Mouse (Mus musculus) liver, embryonic 16.5 days (tissue): ENCODE measurements around the gene Ttc8. TPM values are rescaled to one million over a fixed set of nuclear protein-coding genes. Genes with fewer than 3 reads are reported as not detected.

Source experiments
- ATAC-seq: fragments of 200-750 bp; cut with Nextera tagmentation; 2 replicates; pipeline ENCODE4 v1.8.0; 2017; ENCODE audit warnings: low read depth, mild to moderate bottlenecking, moderate number of reproducible peaks, moderate library complexity
- H3K27ac ChIP-seq: fragments of 300-500 bp; sonication (generic); 2 replicates; pipeline ENCODE4 v1.5.1; 2014; ENCODE audit warnings: mild to moderate bottlenecking, low read length
- H3K27me3 ChIP-seq: fragments of 300-500 bp; sonication (generic); 2 replicates; pipeline ENCODE4 v1.6.1; 2014; ENCODE audit warnings: low read depth, low read length, mixed read lengths; ENCODE audit not compliant: control insufficient read depth, insufficient read depth
- H3K36me3 ChIP-seq: fragments of 300-500 bp; sonication (generic); 2 replicates; pipeline ENCODE4 v1.6.1; 2014; ENCODE audit warnings: mild to moderate bottlenecking; ENCODE audit not compliant: control insufficient read depth, insufficient read depth
- H3K4me1 ChIP-seq: fragments of 300-500 bp; sonication (generic); 2 replicates; pipeline ENCODE4 v1.6.1; 2014; ENCODE audit warnings: low read depth, low read length, mixed read lengths; ENCODE audit not compliant: control insufficient read depth
- H3K4me2 ChIP-seq: fragments of 300-500 bp; sonication (generic); 2 replicates; pipeline ENCODE4 v1.6.1; 2014; ENCODE audit warnings: low read depth, low read length, mixed read lengths
- H3K4me3 ChIP-seq: fragments of 300-500 bp; sonication (generic); 2 replicates; pipeline ENCODE4 v1.5.1; 2014; ENCODE audit warnings: low read depth, mild to moderate bottlenecking, low read length
- H3K9ac ChIP-seq: fragments of 300-500 bp; sonication (generic); 2 replicates; pipeline ENCODE4 v1.6.1; 2014; ENCODE audit warnings: low read depth, low read length
- H3K9me3 ChIP-seq: fragments of 300-500 bp; sonication (generic); replicated peaks from 2 replicates; pipeline ENCODE4 v1.6.1; 2016; ENCODE audit warnings: low read length; ENCODE audit not compliant: control insufficient read depth
- WGBS: fragments of 180-500 bp; shearing (Covaris S2); extraction: QIAGEN DNeasy Blood & Tissue Kit; methylation state at CpG from one replicate; pipeline ENCODE4 v1.1.7; 2014; ENCODE audit not compliant: insufficient replicate concordance; 5-methylcytosine and 5-hydroxymethylcytosine counted together
- polyA plus RNA-seq: library from polyadenylated mRNA; unstranded; fragments of >200 nt; fragmentation: Nextera tagmentation; extraction: Ambion mirVana; gene quantifications from 2 replicates; pipeline ENCODE4 v1.2.1, GENCODE M21; 2015

Gene Ttc8
- polyA plus RNA-seq, 1 experiment from 2014 or later: 2.3 TPM

DNA sequence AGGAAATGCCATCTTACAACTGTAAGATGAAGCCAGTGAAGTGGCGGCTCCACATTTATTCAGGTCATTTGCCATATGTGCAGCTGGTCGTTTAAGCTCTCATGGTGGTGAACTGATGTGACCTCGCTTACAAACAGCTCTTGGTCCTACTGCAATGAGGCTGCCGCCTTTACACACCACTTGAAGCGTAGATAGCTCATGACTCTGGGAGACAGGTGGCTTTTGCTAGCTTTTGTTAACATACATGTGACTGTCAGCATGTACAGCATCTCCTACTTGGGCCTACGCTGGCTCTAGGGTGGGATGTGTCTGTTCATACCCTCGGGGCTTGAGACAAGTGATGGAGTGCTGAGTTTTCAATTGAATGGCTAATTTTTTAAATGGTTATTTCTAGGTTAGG is 40.6 kb downstream of the Ttc8 start:
- ATAC-seq: no peak
- WGBS: 63% methylated on average over 7 of the region's 7 CpGs
- Histone ChIP-seq H3K36me3 (no peaks in the 10 kb centered on the region), H3K4me3 (no peak overlapping the region), H3K27me3 (no peaks in the 10 kb centered on the region), H3K4me1 (no peaks in the 10 kb centered on the region), H3K27ac (no peak overlapping the region), H3K9me3 (no peaks in the 10 kb centered on the region), H3K4me2 (no peak overlapping the region), H3K9ac (no peak overlapping the region)

DNA sequence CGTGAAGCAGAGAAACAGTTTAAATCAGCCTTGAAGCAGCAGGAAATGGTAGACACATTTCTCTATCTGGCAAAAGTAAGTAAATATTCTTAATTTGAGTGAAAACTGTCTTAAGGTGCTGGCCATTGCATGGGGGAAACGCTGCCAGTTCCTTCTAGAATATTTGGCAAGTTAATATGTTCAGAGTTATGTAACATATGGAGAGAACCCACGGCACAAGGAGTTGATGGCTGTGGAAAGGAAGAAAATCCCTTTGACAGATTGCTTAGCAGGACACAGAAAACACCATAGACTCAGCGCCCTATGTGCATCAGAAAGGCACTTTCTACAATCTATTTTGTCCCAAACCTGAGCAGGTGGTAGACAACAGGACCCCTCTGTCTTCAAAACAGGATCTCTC is 41.0 kb downstream of the Ttc8 start:
- Histone ChIP-seq H3K27ac (no peak overlapping the region), H3K36me3 (no peaks in the 10 kb centered on the region), H3K27me3 (no peaks in the 10 kb centered on the region), H3K9me3 (no peaks in the 10 kb centered on the region), H3K4me2 (no peak overlapping the region), H3K4me1 (no peaks in the 10 kb centered on the region), H3K4me3 (no peak overlapping the region), H3K9ac (no peak overlapping the region)
- WGBS: 61% methylated on average over 4 of the region's 4 CpGs
- ATAC-seq: no peak

DNA sequence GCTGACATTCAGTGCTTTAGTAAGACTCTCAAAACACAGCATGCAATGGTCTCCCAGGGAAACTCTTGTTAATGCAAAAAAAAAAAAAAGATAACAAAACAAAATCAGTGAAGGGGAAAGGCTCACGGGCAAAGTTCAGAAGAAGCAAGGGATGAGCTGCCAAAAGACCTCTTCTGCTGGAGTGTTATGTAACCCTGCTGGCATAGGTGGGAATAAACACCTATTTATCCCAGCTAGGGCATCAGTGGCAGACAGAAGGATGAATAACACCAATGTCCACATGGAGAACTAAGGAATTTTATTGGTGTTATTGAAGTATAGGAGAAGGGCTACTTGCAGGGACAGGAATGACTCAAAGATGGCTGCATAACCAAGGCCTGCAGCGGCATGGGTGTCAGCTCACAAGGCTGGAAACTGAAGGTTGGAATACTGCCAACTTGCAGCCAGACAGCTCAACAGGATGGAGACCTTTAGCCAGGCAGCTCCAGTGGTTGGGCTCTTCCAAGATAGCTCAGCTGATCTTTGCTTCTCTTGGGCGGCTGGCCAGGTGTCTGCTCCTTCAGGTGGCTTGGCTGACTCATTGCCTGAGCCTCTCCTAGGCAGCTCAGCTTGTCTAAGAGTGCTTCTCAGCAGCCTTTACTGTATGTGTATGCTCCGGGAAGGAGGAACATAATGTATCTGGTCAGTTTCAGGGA is 45.2 kb downstream of the Ttc8 start:
- WGBS: 64% methylated on average over 4 of the region's 4 CpGs
- H3K4me1 ChIP-seq: no peaks in the 10 kb centered on the region
- no peaks in the 10 kb centered on the region for H3K9me3 ChIP-seq
- no peak overlapping the region for H3K27ac ChIP-seq
- no peaks in the 10 kb centered on the region for H3K36me3 ChIP-seq
- no peak overlapping the region for H3K9ac ChIP-seq
- no peaks in the 10 kb centered on the region for H3K27me3 ChIP-seq
- H3K4me2 ChIP-seq: no peak overlapping the region
- ATAC-seq: no peak
- no peak overlapping the region for H3K4me3 ChIP-seq

DNA sequence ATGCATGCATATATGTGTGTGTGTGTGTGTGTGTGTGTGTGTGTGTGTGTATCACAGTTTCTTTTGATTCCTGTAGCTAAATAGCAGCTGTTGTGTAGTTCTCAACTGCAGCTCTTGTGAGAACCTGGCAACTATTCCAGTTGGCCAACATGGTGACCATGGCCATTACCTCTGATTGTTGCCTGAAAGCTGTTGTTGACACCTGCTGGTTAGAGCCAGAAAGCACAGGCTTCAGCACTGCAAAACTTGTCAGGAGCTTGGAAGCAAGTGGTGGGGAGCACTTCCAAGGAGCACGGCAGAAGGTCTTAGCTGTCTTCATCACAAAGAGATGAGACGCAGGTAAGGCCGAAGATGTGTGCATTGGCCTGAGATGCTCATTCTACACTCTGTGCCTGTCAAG is 51.9 kb downstream of the Ttc8 start:
- WGBS: 78% methylated on average over 3 of the region's 3 CpGs
- H3K9ac ChIP-seq: no peak overlapping the region
- H3K27ac ChIP-seq: no peak overlapping the region
- H3K36me3 ChIP-seq: no peaks in the 10 kb centered on the region
- no peak for ATAC-seq
- H3K27me3 ChIP-seq: no peaks in the 10 kb centered on the region
- no peak overlapping the region for H3K4me2 ChIP-seq
- H3K4me1 ChIP-seq: no peaks in the 10 kb centered on the region
- no peaks in the 10 kb centered on the region for H3K9me3 ChIP-seq
- no peak overlapping the region for H3K4me3 ChIP-seq

DNA sequence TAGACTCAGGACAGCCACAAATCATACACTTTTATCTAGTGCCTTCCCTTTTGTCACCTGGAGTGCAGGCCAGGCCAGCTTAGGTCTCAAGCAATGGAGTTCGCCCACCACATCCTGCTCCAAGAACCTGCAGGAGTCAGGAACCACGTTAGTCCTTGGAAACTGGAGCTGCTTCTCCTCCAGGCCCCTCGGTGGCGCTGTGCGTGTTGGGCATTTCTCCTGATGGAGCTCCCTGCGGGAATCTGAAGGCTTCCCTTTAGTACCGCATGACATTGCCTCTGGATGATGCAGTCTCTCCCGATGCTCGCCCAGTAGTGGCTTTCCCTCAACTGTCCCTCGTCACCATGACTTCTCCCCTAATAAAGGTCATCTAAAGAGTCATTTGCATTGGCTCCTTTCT is 53.1 kb downstream of the Ttc8 start:
- Histone ChIP-seq H3K4me1 (no peaks in the 10 kb centered on the region), H3K9ac (no peak overlapping the region), H3K4me3 (no peak overlapping the region), H3K9me3 (no peaks in the 10 kb centered on the region), H3K27ac (no peak overlapping the region), H3K36me3 (no peaks in the 10 kb centered on the region), H3K4me2 (no peak overlapping the region), H3K27me3 (no peaks in the 10 kb centered on the region)
- 67% methylated on average over 10 of the region's 10 CpGs for WGBS
- no peak for ATAC-seq

DNA sequence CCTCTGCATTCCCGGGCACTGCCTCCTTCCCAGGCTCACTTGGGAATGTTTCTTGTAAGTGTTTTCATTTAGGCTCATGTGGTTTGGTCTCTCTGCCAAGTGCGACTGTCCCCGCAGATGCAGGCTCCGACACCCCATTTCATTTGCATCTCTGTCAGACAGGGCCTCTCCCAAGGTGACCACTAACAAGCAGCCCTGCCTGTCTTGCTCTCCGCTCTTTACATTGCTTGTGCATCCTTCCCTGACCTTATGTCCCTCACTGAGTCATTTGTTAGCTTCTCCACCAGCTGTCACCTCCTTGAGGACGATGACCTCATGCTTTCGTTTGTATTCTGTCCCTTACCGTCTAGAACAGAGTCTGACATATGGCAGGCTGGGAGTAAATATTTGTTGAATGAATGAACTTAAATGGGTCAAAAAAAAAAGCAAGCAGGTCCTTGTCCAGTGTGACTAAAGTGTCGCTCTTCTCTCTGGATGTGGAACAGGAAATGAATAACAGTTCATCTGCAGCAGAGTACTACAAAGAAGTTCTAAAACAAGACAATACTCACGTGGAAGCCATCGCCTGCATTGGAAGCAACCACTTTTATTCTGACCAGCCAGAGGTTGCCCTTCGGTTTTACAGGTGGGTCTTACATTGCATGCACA is 53.9 kb downstream of the Ttc8 start:
- Histone ChIP-seq H3K4me3 (no peak overlapping the region), H3K4me1 (no peaks in the 10 kb centered on the region), H3K9ac (no peak overlapping the region), H3K27ac (no peak overlapping the region), H3K36me3 (no peaks in the 10 kb centered on the region), H3K27me3 (no peaks in the 10 kb centered on the region), H3K9me3 (no peaks in the 10 kb centered on the region), H3K4me2 (no peak overlapping the region)
- WGBS: 64% methylated on average over 12 of the region's 12 CpGs
- ATAC-seq: no peak

DNA sequence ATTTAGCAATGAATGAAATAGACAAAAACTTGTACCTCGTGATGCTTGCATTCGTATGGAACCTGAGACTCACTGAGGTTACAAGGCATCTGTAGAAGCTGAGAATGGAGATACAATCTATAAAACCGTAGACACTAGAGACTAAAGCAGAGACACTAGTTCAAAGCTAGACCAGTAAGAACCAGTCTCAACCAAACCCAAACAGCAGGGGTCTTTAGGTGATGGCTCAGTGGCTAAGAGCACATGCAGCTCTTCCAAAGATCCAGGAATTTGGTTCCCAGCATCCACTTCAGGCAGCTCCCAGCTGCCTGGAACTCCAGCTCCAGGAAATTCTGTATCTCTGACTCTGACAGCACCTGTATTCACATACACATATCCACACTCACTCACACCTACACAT is 60.7 kb downstream of the Ttc8 start:
- no peaks in the 10 kb centered on the region for H3K4me1 ChIP-seq
- H3K27ac ChIP-seq: no peak overlapping the region
- H3K9me3 ChIP-seq: no peaks in the 10 kb centered on the region
- WGBS: 68% methylated on average over 3 of the region's 3 CpGs
- H3K4me2 ChIP-seq: no peak overlapping the region
- H3K27me3 ChIP-seq: no peaks in the 10 kb centered on the region
- H3K4me3 ChIP-seq: no peak overlapping the region
- ATAC-seq: no peak
- no peaks in the 10 kb centered on the region for H3K36me3 ChIP-seq
- no peak overlapping the region for H3K9ac ChIP-seq

DNA sequence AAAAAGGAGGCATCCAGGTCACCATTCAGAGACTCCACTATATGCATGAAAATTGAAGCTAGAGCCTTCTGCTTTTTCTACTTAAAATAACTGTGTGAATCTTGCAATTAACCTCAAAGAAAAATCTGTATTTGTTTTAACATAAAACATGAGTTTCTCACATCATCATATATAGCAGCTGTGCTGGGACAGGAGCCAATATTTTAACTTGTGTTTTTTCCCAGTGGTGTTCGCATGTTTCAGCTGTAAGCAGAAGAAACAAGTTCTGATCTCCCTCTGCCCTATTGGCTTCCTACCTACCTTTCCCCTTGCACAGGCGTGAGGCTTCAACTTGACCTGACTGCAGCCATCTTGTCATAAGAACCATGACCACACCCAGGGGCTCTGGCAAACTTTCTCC is 64.4 kb downstream of the Ttc8 start:
- Histone ChIP-seq H3K27me3 (no peaks in the 10 kb centered on the region), H3K27ac (no peak overlapping the region), H3K9ac (no peak overlapping the region), H3K4me2 (no peak overlapping the region), H3K4me1 (no peaks in the 10 kb centered on the region), H3K36me3 (no peaks in the 10 kb centered on the region), H3K9me3 (no peaks in the 10 kb centered on the region), H3K4me3 (no peak overlapping the region)
- no peak for ATAC-seq
- WGBS: 76% methylated on average over 2 of the region's 2 CpGs

DNA sequence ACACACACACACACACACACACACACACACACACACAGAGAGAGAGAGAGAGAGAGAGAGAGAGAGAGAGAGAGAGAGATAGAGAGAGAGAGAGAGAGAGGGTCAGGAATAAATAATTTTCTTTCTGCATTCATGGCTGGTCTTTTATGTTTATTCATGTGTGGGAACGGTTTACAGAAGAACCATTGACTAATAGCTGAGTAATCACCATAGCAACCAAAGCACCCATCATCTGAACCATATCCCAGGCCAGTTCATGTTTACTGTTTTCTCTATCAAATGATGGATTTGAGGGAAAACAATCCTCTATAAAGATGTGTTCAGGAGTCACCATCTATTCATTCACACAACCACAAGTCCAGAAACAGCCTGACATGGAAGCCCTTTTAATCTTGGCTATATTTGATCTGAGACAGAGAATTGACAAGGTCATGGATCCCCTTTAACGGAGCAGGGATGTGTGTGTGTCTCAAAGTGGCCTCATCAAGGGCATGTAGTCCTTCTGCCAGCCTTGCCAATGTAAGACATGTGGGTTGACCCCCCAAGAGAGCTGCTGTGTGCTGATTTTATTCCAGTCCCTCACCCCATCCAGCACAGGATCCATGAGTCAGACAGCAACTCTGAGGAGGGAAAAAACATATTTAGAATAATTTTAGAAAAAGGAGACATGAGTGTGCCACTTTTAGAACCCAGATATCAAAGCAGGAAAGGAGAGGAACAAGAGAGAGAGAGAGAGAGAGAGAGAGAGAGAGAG is 70.9 kb downstream of the Ttc8 start:
- H3K27me3 ChIP-seq: no peaks in the 10 kb centered on the region
- H3K9me3 ChIP-seq: no peaks in the 10 kb centered on the region
- no peak for ATAC-seq
- H3K4me2 ChIP-seq: no peak overlapping the region
- H3K36me3 ChIP-seq: no peaks in the 10 kb centered on the region
- no peaks in the 10 kb centered on the region for H3K4me1 ChIP-seq
- H3K4me3 ChIP-seq: no peak overlapping the region
- WGBS: 54% methylated on average over 2 of the region's 2 CpGs
- H3K27ac ChIP-seq: no peak overlapping the region
- no peak overlapping the region for H3K9ac ChIP-seq
